Mouse (Mus musculus) splenic B cell, adult 2 months (primary cell): ENCODE data around the gene D230025D16Rik.
A peak's percentile ranks its signal among the peaks of the same experiment; 100 is the strongest.
"Not testable (repeated sequence)": the region's sequence is repeated elsewhere in the genome, so short reads cannot be mapped to it uniquely, and the experiment has no call there.

Experiments used
- DNase-seq: peaks from one replicate; pipeline ENCODE4 v3.0.0-alpha.2; 2011; ENCODE audit warnings: low read depth, low spot score
- H3K27me3 ChIP-seq: 2 replicates; pipeline ENCODE4 v1.6.1; 2012; ENCODE audit warnings: mild to moderate bottlenecking, low read length, moderate library complexity, mixed read lengths; ENCODE audit not compliant: control insufficient read depth, poor library complexity, insufficient read depth, severe bottlenecking
- H3K36me3 ChIP-seq: 2 replicates; pipeline ENCODE4 v1.6.1; 2012; ENCODE audit warnings: mild to moderate bottlenecking, low read length, moderate library complexity, mixed read lengths; ENCODE audit not compliant: control insufficient read depth, poor library complexity, insufficient read depth, severe bottlenecking

Gene D230025D16Rik

DNA sequence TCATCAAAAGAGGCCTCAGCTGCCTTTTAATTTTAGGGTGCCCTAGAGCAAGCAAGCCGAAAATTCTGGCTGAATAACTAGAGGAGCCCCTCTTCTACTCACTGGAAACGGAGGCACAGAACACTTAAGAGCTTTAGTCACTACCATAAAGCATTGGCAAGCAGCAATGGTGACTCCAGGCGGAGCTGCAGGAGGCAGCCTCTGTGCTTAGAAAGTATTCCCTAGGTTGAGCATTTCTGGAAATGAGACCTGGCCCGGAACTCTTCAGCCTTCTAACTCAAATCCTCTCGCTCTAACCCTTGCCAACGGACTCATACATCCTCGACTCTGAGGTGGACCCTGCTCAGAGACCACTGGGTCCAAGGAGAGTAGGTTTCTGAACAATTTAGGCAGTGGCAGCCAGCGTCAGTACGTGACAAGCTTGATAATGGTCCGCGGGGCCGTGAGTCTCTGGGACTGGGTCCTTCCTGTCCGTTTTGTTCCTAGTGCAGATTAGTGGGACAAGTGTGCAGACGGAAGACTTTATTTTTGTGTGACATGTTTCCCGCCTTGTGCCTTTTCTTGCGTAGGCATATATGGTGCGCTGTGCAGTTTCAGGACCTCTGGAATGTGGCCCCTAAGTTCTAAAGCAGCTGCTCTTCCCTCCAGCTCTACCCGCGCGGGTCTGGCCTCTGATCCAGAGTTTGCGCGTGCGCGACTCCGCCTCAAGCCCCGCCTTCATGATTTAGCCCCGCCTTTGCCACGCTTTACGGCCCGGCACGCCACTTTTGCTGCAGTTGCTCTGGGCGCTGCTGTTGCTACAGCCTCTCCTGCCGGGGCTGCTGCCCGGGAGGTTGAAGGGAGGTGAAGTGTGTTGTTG is at the start of gene D230025D16Rik:
Gene D230025D16Rik, plus strand, starts transcription at position 733 of the 859 bp plus-strand sequence.
- peak; percentile 96 for DNase-seq
- H3K27me3 ChIP-seq, result no peaks in the 10 kb centered on the region
- no peaks in the 10 kb centered on the region for H3K36me3 ChIP-seq

DNA sequence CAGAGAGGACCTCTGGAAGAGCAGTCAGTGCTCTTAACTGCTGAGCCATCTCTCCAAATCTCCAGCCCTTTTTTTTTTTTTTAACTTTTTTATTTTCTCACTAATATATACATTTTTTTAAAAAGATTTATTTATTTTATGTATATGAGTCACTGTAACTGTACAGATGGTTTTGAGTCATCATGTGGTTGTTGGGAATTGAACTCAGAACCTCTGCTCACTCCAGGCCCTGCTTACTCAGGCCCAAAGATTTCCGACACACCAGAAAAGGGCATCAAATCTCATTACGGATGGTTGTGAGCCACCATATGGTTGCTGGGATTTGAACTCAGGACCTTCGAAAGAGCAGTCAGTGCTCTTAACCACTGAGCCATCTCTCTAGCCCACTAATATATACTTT is 49.7 kb upstream of the D230025D16Rik start:
- not testable (repeated sequence) for DNase-seq, H3K36me3 ChIP-seq, H3K27me3 ChIP-seq

- Histone ChIP-seq H3K27me3 (no peaks in the 10 kb centered on the region), H3K36me3 (peaks cover 3% of the 10 kb centered on the region)
- DNase-seq, result no peak
Observed at GRCm38 (mm10) chr8:105178211-105178800, 46.6 kb upstream of the D230025D16Rik start.

DNA sequence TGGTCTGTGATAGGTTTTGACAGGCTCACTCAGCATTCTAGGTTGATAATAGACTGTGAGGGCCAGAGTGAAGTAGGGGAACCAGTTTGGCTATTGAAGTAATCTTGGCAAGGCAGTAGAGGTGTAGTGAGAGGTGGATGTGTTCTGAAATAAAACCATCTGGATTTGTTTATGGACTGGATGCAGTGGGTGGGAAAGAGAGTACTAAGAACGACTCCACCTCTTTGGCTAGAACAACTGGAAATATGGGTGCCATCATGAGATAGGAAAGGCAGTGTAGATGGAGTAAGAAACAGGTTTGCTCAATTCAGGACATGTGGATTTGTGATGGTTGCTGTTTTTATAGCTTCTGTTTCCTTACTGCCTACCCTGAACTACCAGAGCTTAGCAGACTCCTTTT is 42.7 kb upstream of the D230025D16Rik start:
- H3K27me3 ChIP-seq, result no peaks in the 10 kb centered on the region

GRCm38 (mm10) chr8:105186467-105187005 is 38.4 kb upstream of the D230025D16Rik start:
- DNase-seq, result no peak
- H3K36me3 ChIP-seq, result 0 out of 2 replicates have a peak, but pooled peaks cover 5% of the 10 kb centered on the region
- no peaks in the 10 kb centered on the region for H3K27me3 ChIP-seq

More for the DNA sequence above, 42.7 kb upstream of the D230025D16Rik start:
- DNase-seq, result no peak
- peaks cover 7% of the 10 kb centered on the region; the same call in 1 of the 2 replicates for H3K36me3 ChIP-seq

- Histone ChIP-seq H3K27me3 (no peaks in the 10 kb centered on the region), H3K36me3 (peaks cover 9% of the 10 kb centered on the region; the same call in 1 of the 2 replicates)
- DNase-seq, result no peak
Observed at GRCm38 (mm10) chr8:105192182-105192581, 32.8 kb upstream of the D230025D16Rik start.

DNA sequence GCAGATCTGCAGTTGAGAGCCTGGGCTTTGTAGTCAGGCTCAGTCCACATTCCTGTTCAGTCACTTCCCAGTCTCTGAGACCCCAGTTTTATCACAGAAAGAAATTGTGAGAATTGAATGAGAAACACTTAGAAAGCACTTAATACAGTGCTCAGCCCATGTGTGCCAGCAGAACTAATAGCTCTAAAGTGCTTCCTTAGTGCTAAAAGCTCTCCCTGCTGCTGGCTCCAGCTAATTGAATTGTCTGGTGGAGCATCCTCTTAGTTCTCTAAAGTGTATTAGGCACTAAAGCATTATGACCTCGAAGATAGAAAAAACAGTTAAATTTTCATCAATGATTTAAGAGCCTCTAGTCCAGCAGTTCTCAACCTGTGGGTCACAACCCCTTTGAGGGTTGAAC is 19.2 kb upstream of the D230025D16Rik start:
- DNase-seq, result no peak
- Histone ChIP-seq H3K36me3 (peaks cover 3% of the 10 kb centered on the region; the same call in 1 of the 2 replicates), H3K27me3 (no peaks in the 10 kb centered on the region)

GRCm38 (mm10) chr8:105206766-105207275 is 18.1 kb upstream of the D230025D16Rik start:
- H3K36me3 ChIP-seq, result peaks cover 2% of the 10 kb centered on the region; the same call in 1 of the 2 replicates
- H3K27me3 ChIP-seq, result no peaks in the 10 kb centered on the region
- no peak for DNase-seq

- Histone ChIP-seq H3K36me3 (peaks cover 2% of the 10 kb centered on the region; the same call in 1 of the 2 replicates), H3K27me3 (no peaks in the 10 kb centered on the region)
- DNase-seq, result no peak
Observed at GRCm38 (mm10) chr8:105207675-105208273, 17.2 kb upstream of the D230025D16Rik start.

DNA sequence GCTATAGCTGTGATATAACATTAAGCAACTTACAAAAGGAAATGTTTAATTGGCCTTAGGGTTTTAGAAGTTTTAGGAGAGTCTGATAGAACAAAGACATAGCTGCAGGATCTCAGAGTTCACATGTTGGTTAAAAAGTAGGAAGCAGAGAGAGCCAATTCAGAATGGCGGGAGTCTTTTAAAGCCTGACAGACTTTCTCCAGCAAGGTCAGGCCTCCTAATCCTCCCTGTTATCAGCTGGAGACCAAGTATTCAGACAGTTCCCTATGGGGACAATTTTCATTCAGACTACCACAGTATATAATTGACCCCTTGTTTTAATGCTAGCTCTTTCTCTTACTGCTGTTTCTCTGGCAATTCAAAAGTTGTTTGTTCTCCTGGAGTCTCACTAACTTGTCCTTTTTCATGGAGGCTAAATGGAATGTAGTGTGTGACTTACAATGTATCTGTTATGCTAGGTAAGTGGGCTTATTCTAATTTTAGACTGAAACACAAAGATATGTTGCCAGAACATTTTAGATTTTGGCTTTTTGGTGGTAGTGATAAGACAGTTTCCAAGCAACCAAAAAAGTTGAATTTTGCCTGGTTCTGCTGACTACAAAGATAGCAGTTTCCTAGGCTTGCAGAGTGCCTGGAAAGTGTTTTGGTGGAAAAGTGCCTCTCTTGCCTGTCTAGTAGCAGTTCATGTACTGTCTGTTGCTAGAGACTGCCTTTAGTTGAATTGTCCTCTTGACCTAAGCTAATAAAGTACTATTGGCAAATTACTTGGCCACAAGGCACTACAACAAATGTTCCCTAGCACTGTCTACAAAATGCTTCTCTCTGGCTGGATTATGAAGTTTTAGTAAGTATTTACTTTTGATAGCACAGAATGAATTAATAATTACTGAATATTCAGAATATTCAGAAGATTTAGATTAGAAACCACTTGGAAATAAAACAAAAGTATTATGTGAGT is 15.5 kb upstream of the D230025D16Rik start:
- DNase-seq, result no peak
- H3K36me3 ChIP-seq, result peaks cover 2% of the 10 kb centered on the region; the same call in 1 of the 2 replicates
- H3K27me3 ChIP-seq, result no peaks in the 10 kb centered on the region

DNA sequence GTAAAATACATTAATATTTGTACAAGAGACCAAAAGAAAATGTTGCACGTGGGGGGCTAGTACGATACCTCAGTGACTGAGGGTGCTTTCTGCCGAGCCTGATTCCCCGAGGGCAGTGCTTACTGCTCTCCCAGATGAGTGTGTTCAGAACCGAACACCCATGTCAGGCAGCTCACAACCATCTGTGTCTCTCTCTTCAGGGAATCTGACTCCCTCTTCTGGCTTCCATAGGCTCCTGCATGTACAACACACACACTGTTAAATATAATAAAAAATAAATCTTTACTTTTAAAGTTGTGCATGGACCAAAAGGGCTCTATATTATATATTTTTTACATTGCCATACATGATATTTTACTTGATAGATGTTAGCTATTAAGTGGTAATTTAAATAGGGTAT is 10.8 kb upstream of the D230025D16Rik start:
- Histone ChIP-seq H3K27me3 (no peaks in the 10 kb centered on the region), H3K36me3 (no peaks in the 10 kb centered on the region)
- no peak for DNase-seq

DNA sequence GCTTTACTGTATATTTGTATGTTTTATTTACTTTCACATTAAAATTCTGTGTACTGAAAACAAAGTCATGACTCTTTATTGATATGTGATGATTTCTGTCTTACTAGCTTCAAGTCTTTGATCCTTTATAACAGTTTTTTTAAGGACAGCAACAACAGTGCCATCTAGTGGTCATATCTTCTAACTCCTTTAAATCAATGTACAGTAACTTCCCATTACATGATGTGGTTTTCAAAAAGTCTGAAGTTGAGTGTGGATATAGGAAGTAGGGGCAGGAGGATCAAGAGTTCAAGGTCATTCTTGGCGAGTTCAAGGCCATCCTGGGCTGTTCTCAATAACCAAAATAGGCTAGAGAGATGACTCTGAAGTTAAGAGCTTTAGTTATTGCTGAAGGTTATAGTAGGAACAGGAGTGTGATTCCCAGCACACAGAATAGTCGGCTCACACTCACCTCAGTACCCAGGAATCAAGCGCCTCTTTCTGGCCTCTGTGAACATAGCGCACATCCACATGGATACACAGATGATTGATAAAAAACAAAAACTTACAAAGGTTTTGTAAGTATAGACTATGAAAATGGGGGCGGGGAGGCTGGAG is 6.9 kb upstream of the D230025D16Rik start:
- peak; percentile 77 for DNase-seq
- no peaks in the 10 kb centered on the region for H3K27me3 ChIP-seq
- no peaks in the 10 kb centered on the region for H3K36me3 ChIP-seq

DNA sequence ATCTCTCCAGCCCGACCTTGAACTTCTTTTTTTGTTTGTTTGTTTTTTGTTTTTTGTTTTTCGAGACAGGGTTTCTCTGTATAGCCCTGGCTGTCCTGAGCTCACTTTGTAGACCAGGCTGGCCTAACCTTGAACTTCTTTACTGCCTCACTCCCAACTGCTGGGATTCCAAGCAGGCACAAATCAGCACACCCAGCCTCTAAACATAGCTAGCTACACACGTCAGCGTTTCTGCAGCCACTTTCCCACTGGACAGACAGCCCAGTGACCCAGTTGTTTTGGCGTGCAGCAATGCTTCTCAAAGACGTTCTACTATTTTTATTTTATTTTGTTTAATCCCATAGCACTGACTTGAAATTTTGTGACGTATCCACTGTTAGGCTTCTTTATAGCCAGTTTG is 1.1 kb upstream of the D230025D16Rik start:
- no peaks in the 10 kb centered on the region for H3K27me3 ChIP-seq
- no peak for DNase-seq
- no peaks in the 10 kb centered on the region for H3K36me3 ChIP-seq
